Mouse (Mus musculus) layer of hippocampus, postnatal 25 days (tissue): ENCODE results near the gene Gas2l1. TPM values are rescaled to one million over a fixed set of nuclear protein-coding genes. Genes with fewer than 3 reads are reported as not detected.

Source experiments
- DNase-seq, 2 experiments: peaks; one replicate each; pipeline ENCODE4 v3.0.0; 2022; ENCODE audit warnings: mixed read lengths in 2 of 2, low spot score in 1 of 2; ENCODE audit errors: extremely low spot score in 1 of 2
- total RNA-seq, 2 experiments: library from RNA; stranded (reverse); gene quantifications; 2 replicates each; pipeline ENCODE4 v1.2.3; 2021

Gene Gas2l1
- total RNA-seq, 2 experiments from 2014 or later: 92.4 to 95.2 TPM

DNA sequence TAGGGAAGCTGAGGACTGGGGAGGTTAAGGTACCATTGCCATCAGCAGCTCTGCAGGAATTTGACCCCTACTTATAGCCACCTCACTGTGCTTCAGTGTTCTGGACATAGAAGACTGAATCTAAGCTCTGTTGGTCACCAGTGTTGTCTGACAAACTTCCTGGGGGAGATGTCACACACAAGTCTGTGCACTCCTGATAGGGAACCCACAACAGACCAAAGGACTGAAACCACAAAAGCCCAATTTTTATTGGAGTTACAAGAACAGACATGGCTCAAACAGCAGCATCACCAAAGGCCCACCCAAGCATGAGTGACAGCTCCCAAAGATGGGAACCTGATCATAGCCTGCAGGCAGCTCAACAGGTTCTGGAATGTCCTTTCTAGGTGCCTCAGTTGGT, 1.9 kb upstream of the Gas2l1 start:
- no peak for DNase-seq

DNA sequence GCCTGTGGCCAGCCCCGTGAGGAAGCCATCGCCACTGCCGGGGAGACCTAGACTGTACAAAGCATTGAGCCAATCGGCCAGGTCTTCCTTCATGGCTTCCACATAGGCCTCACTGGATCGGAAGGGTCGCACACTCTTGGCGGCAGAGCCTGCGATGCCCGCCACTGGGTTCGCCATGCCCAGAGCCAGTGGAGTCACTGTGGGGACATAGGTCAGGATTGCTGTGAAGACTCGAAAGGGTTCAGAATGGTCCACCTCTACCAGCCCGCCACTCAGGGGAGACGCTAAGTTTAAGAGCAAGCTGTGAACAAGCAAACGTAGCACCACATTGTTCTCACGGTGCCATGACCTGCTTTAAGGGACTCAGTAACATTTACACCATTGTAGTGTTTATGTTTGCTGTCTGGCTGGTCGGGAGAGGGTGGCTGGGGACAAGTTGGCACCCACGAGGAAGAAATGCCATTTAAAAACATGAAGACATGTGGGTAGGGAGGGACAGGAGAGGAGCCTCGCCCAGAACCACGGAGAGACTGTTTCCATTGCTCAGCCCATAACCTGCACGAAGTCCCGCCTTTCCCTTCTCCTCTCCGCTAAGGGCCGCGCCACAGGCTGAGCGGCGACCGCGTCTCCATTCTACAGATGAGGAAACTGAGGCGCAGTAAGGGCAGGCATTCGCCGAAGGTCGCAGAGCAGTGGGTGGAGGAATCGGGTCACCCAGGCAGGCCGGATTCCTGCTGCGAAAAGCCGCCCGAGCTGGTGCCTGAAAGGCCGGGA, 658 bp downstream of the Gas2l1 start:
- peak in 1 of 2 experiments; percentile 21 for DNase-seq

DNA sequence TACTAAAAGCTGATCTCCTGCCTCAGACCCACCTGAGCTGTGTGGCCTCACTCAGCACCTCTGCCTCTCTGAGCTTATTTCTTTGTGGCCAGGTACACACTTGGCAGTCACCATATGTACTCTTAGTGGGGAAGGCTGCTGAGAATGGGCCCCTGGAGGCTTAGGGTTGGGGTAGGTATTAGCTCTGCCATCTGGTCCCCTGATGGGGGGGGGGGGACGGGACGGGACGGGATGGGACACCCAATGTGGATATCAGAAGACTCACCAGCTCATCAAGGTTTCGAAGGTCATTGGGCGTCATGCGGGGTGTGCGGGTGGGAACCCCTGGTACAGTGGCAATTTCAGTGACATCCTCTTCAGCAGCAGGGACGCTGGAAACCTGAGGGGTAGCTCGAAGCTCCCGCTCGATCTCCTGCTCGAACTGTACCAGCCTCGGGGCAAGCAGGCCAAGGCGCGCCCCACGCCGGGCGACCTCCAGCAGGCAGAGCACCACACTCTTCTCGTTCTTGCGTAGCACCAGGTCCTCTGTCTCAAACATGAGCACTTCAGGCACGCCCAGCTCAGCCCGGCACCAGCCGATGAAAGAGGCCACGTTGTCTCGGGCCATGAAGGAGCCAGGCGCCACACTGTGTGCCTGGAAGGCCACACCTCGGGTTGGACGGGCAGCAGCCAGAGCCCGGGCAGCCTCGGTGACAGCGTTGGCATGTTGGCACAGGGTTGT, 1.4 kb downstream of the Gas2l1 start:
- DNase-seq: no peak

DNA sequence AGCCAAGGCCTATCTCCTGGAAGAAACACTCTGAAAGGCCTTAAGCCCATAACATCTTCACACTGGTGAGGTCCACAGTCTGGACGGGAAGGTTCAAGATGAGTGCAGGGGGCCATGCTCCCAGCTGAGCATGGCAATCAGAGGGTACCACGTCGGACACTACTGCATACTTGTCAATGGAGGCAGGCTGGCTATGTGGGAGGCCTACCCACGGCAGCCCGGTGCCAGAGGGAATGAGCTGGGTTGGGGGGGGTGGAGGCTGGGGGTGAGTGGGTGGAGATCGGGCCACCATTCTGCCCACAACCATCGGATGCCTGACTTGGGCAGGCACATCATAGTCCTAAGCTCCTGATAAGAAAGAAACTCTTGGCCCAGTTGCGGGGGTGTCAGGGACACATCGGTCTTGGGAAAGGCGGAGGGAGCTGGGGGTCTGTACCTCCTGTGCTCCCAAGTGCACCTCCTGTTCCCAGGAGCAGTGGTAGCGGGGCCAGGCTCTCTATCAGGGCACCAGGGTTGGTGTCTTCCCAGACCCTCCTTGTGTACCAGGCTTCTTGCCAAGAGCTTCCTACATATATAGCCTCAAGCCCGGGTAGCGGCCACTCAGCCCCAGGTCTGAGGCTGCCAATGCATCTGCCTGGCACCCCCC, 2.1 kb downstream of the Gas2l1 start:
- DNase-seq: no peak

DNA sequence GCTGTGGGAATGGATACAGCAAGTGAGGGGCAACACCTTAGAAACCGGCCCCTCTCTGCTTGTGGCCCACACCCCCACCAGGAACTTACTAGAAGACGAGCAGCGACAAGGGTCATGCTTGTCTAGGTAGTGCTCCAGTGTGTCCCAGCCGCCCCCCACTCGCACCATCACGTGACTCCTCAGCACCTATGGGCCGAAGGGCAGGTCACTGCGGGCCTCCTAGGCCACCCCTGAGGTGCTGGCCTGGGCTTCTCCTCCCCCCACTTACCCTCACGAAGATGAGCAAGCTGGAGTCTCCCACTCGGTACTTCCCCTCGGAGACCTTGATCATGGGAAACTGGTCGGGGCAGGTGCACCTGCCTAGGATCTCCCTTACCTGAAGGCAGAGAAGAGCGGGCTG, 2.8 kb downstream of the Gas2l1 start:
- peak in 1 of 2 experiments; percentile 29 for DNase-seq

DNA sequence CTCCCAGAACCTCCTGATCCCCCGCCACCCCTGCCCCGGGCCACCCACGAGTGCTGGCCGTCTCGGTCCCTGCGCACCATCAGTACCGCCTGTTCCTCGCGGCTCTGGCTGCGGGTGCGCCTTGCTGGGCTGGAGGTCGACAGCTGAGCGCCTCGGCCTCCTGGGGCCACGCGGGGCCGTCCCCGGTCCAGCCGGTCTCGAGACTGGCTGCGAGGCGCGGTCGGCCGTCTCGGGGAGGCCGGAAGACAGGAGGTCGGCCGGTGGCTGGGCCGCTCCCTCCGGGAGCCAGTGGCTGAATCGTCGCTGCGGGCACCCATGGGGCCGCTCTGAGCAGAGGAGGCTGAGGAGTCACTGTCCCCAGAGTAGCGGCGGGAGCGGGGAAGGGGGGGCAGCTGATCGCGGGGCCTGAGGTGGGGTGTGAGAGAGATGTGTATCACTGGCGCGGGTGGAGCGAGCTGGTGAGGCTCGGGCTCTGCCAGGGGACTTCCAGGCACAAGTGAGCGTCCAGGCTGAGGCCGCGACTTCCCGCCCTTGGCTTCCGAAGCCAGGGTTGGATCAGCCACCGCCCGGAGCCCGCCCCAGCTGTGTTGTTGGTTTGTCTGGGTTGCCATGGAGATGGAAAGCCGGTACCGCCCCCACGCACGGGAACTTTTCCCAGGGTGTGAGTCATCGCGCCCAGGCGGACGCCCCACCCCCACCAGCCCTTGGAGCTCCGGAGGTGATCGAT, 3.6 kb downstream of the Gas2l1 start:
- DNase-seq: peak; percentile 92 to 97

DNA sequence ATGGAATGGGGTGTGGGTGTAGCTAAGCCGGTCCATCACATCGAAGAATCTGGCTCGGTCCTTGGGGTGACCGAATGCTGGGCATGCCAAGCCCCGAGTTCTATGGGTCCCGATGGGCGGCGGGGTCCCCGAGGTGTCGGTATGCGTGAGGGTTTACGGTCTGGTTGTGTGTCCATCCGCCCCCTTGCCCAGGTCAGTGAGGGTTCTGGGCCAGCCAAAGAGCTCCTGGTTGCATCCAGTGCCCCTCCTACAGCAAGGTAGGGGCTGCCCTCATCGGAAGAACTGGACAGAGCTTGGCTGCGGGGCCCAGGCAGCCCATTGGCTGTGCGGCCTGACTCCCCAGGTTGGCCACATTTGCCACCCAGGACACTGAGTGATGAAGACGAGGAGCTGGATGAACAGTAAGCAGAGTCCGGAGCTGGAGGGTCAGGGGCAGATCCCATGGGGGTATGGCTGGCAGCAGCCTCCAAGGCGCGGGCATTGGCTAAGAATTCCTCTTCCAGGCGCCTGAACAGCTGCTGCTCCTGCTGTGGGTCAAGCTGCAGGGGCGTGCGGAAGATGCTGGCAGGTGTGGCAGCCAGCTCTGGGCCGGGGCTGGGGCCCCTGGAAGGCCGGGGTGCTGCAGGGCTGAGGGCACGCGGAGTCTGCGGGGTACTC, 4.2 kb downstream of the Gas2l1 start:
- no peak for DNase-seq

DNA sequence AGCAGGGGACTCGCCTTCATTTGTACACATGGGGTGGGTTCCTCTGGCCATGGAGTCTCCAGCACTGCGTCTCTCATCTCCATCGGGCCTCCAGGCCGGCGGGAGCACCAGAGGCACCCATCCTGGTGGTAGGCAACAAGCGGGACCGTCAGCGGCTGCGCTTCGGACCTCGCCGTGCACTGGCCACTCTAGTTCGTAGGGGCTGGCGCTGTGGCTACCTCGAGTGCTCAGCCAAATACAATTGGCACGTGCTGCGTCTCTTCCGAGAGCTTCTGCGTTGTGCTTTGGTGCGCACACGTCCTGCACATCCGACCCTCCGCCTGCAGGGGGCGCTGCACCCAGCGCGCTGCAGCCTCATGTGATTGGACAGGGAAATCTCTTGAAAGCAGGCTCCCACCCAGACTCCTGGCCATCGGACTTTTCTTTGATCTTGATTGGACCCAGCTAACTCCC, 5.4 kb downstream of the Gas2l1 start:
- DNase-seq: peak; percentile 58 to 64

DNA sequence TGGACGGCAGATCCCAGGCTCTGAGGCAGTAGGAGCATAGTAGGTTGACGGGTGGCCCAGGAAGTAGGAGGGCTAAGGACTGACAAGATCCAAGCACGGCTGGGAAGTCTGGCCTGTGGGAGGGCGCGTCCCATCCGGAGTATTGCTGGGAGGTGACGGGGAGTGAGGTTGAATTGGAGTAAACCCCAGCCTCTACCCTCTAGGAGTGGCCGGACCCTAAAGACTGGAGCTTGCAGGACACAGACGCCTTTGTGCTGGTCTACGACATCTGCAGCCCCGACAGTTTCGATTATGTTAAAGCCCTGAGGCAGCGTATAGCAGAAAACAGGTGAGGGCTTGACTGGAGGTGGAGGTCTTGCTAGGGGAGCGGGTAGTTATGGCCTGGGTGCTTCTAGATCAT, 5.9 kb downstream of the Gas2l1 start:
- peak in 1 of 2 experiments; percentile 31 for DNase-seq

DNA sequence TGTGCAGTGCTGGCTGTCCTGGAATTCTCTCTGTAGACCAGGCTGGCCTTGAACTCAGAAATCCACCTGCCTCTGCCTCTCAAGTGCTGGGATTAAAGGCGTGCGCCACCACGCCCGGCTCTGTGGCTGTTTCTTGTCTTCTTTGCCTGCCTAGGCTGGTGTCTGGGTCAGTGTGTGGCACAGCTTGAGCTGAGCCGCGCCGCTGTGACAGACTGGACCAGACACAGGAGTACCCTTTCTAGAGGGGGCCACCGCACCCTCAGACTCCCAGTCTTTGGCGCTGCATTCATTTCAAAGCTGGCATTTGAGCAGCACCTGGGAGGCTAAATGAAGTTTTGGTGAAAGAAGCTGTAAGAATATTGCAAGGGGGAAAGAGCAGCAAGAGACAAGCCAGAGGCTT, 6.3 kb downstream of the Gas2l1 start:
- DNase-seq: no peak

DNA sequence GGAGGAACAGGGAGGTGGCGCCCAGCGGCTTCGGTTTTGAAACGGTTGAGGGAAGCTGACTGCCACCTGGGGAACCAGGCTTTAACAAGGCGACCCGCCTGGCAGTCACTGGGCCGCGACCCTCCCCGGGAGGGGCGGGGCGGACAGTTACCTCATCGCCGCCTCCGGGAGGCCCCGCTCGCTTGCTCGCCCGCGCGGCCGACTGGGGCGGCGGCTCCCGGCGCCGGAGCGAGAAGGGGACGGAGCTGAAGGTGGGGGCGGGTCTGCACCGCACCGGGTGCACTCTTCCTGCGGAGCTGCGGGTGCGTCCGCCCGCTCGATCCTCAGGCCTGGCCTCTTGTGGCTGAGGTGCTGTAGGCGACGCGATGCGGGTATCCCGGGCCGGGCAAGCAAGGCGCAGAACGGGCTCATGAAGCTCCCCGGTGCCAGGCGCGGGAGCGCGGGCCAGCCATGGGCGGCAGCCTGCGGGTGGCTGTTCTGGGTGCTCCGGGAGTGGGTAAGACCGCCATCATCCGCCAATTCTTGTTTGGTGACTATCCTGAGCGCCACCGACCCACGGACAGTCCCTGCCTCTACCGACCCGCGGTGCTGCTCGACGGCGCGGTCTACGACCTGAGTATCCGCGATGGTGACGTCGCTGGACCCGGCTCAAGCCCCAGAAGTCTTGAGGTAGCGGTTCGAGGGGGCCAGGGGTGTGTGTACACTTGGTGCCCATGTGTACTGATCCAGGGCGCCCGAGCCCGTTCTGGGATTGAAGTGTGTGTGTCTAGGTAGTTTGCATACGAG, 7.1 kb downstream of the Gas2l1 start, which contains the start of gene Rasl10a:
Rasl10a (plus strand) TSS at position 273 of the 786 bp plus-strand sequence.
- DNase-seq: peak; percentile 24 to 57

DNA sequence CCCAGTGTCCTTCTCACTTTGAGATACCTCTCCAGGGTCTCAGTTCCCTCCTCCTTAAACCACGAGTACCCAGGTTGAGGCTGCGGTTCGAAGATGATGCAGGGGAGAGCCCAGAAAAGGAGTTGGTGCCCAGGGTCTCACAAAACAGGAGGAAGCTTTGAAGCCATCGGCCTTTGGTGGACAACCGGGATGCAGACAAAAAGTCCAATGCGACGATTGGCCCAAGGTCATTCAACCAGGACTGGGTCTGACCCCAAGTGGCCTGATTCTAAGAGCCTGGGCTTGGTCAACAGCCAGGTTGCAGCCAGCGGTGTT, 7.6 kb downstream of the Gas2l1 start:
- DNase-seq: no peak

DNA sequence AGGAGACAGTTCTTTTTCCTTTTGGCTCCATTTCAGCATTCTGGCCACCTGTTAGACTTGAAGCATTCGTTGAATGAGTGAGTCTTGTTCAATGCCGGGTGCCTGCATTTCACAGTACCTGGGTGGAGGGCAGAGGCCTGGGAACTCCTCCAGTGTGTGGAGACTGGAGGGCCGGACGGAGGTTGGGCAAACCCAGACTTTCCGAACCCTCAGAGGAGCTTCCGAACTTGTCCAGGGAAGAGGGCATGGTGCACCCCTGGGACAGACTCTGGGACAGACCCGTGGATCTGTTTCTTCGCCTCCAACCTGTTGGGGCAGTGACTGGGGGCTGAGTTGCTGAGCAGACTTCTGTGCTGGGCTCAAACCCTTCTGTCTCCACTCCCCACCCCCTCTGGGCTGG, 8.1 kb downstream of the Gas2l1 start:
- no peak for DNase-seq

DNA sequence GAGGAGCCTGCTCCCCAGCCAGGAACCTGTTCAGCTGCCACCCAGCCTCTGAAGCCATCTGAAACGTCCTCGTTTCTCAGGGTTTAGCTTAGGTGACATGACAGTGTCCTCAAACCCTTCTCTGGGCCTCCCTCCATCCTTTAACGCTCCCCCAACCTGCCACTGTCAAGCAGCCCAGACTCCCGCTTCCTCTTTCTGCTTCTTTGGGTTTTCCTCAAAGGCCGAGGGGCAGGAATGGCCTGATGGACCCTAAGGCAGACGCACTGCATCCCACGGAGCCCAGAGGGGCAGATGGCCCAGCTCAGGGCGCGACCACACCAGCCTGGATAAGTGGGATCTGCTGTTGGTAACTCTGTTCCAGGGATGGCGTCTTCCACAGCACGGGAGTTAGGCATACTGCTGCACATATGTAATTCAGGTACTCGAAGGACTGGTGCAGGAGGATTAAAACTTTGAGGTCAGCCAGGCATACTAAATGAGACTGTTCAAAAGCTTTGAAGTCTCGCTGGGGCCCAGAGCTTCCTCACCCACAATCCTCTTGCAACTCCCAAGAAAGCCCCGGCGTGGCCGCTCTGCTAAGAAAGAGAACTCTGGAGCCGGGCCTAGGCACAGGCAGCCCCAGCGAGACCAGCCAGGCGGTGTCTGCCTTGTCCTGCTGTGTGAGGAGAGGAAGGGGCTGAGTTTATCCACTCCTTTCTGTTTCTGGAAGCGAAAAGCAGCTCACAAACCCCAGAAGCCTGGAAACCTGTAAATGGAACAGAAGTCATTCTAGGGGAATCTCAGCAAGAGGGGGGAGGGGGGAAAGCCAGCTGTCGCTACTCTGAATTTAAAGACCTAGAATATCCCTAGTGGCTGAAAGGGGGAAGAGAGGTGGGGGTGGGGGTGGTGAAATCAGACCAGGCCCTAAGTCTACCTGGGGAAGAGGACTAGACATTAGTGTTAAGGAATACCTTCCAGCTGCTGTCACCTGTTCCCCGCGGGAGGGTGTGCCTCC, 8.9 kb downstream of the Gas2l1 start:
- no peak for DNase-seq

DNA sequence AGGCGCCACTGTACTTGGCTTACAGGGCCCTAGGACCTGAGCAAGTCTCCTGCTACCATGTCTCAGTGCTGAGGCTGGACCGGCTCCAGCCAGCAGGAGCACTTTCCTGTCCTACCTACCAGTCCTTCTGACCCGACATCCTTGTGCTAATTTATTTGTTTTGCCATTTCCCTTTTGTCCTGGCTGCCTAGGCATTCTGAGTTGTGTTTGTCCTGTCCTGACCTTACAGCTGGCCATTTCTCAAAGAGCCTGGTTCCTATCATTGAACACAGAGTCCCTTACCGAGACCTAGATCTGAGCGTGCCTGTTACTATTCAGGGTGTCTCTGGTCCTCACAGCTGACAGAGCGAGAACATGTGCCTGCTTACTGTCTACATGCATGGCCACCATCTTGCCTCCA, 10.3 kb downstream of the Gas2l1 start:
- no peak for DNase-seq

DNA sequence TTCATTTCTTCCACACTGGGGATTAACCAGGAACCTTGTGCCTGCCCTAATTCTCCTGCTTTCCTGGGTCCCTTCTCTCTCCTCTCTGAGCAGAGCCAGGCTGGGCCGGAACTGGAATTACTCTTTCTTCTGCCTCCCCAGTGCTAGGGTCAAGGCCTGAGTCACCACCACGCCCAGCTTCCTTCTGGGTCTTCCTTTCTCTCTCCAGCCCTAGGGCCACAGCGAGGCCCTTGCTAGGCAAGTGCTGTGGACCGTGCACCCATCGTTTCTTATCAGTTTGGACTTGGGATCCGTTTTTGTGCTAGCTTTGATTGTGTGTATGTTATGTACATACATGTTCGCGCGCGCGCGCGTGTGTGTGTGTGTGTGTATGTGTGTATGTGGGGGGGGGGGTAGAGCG, 11.0 kb downstream of the Gas2l1 start:
- DNase-seq: no peak

DNA sequence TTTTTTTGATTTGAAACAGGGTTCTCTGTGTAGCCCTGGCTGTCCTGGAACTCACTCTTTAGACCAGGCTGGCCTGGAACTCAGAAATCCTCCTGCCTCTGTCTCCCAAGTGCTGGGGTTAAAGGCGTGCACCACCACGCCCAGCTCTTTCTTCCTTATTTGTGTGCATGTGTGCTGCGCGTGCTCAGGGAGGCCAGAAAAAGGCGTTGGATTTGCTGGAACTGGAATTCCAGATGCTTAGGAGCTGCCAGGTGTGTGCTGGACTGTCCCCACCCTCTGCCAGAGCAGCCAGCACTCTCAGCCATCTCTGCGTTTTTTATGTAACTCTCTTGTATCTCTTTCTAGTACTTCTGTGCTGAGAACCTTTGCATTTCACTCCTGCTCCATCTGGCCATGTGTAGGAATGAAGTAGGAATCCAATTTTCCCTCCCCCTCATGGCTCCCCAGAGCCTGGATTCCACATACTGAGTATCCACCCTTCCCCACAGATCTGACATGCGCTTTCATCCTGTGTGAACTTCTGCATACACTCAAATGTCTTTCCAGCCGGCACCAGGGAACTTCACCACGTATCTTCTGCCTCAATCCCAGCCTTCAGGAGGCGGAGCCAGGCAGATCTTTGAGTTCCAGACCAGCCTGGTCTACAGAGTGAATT, 12.8 kb downstream of the Gas2l1 start:
- no peak for DNase-seq

DNA sequence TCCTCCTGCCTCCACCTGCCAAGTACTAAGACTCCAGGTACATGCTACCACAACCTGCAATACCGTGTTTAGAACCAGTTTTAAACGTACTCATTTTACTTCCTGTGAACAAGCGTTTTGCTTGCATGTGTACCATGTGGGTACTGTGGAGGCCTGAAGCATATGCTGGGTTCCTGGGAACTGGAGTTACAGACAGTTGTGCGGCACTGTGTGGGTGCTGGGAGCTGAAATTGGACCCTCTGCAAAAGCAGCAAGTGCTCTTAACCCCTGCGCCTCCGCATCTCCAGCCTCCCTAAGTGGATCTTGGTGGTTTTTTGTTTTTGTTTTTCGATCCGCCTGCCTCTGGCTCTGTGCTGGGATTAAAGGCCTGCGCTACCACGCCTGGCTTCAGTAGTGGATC, 13.5 kb downstream of the Gas2l1 start:
- no peak for DNase-seq
